Mouse (Mus musculus): ENCODE results near the gene Hs6st2. TPM values are rescaled to one million over a fixed set of nuclear protein-coding genes. Genes with fewer than 3 reads are reported as not detected.

Hs6st2 gene
- polyA plus RNA-seq, 1 experiment from 2014 or later: 50.4 TPM

DNA sequence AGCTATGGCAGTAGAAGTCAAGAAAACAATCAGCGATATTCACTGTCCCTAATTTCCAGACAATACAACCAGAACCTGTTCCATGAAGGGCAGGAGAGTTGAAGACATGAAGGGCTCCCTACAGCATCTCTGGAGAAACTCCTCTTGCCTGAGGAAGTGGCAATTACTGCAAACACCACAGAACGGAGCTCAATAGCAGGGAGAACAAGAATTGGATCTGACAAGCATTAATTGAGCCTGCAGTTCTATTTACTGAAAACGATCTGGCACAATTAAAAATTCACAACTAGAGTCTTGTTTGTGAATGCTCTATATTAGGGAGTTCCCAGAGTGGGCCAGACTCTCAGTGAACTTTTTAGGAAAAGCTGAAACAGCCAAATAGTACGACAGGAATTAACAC is 238.3 kb downstream of the Hs6st2 start:
- Histone ChIP-seq H3K4me1 (0 out of 2 replicates have a peak, but pooled peaks cover 2% of the 10 kb centered on the region), H3K9me3 (no peaks in the 10 kb centered on the region), H3K9ac (replicated peaks) (no peak overlapping the region), H3K27ac (replicated peaks) (no peak overlapping the region), H3K4me2 (replicated peaks) (no peak overlapping the region), H3K27me3 (no peaks in the 10 kb centered on the region), H3K36me3 (no peaks in the 10 kb centered on the region), H3K4me3 (no peak overlapping the region)
- ATAC-seq (replicated peaks): no peak
- WGBS: 37% methylated on average over 4 of the region's 4 CpGs

DNA sequence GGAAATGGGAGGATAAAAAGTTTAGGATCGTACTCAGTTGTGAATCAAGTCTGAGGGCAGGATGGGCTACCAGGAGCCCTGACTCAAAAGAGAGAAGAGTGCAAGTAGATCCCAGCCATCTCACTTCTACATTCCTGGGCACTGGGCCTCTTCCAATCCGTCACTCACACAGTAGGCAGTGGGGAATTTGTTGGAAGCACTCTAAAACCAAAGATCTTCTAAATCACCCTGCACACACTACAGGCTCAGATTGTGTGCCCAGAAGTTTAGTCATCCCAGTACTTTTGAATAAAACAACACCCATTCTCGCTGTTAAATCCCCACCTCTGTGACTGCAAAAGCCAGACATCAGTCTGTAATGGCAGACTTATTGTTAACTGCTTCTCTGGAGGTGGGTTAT is 249.9 kb downstream of the Hs6st2 start:
- Histone ChIP-seq H3K9me3 (no peaks in the 10 kb centered on the region), H3K9ac (replicated peaks) (no peak overlapping the region), H3K27ac (replicated peaks) (no peak overlapping the region), H3K4me2 (replicated peaks) (no peak overlapping the region), H3K4me3 (no peak overlapping the region), H3K4me1 (no peaks in the 10 kb centered on the region), H3K27me3 (no peaks in the 10 kb centered on the region), H3K36me3 (no peaks in the 10 kb centered on the region)
- 67% methylated on average over 3 of the region's 3 CpGs for WGBS
- no peak for ATAC-seq (replicated peaks)

GRCm38 (mm10) chrX:51425031-51425430 is 256.6 kb downstream of the Hs6st2 start:
- 83% methylated on average over 5 of the region's 5 CpGs for WGBS
- H3K4me2 ChIP-seq (replicated peaks): no peak overlapping the region
- H3K27ac ChIP-seq (replicated peaks): no peak overlapping the region
- no peak for ATAC-seq (replicated peaks)
- no peak overlapping the region for H3K4me3 ChIP-seq
- no peaks in the 10 kb centered on the region for H3K9me3 ChIP-seq
- H3K36me3 ChIP-seq: no peaks in the 10 kb centered on the region
- no peaks in the 10 kb centered on the region for H3K4me1 ChIP-seq
- H3K9ac ChIP-seq (replicated peaks): no peak overlapping the region
- no peaks in the 10 kb centered on the region for H3K27me3 ChIP-seq

DNA sequence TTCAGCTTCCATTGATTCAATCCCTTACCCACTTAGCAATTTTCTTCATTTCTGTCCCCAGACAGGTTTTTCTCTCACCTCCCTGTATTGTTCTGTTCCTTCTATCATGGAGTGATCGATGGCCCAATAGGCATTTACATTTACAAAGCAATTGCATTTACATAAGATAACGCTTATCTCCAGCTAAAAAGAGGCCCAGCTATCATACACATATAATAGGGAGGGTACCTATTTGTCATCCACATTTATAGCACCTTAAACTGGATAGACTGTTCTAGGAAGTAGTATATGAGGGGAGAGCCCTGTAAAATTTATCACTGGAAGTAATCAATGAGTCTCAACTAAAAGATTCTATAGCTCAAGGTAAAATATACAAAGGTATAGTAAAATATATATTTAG is 271.4 kb downstream of the Hs6st2 start:
- Histone ChIP-seq H3K4me3 (no peak overlapping the region), H3K36me3 (no peaks in the 10 kb centered on the region), H3K9ac (replicated peaks) (no peak overlapping the region), H3K27ac (replicated peaks) (no peak overlapping the region), H3K9me3 (no peaks in the 10 kb centered on the region), H3K27me3 (no peaks in the 10 kb centered on the region), H3K4me2 (replicated peaks) (no peak overlapping the region), H3K4me1 (no peaks in the 10 kb centered on the region)
- WGBS: 78% methylated on average over 2 of the region's 2 CpGs
- no peak for ATAC-seq (replicated peaks)

DNA sequence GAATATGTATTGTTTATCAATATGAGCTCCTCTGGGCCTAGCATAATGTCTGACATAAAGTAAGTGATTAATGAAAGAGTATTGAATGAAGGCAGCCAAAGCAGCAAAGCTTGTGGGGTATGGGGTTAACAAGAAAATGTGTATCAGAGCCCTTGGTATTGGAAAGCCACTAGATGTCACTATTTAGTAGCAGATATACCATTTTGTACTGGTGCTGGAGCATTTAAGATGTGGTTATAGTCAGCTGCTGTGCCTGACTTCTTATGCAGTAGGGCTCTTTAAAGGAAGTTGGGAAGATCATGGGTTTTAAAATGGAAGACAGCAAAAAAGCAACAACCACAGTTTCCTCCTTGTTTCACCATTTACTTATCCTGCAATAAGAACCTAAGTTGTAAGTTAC is 284.2 kb downstream of the Hs6st2 start:
- no peaks in the 10 kb centered on the region for H3K9me3 ChIP-seq
- peak; percentile 57; the same call in 1 of the 2 replicates for ATAC-seq (replicated peaks)
- H3K27ac ChIP-seq (replicated peaks): no peak overlapping the region
- no peak overlapping the region for H3K4me3 ChIP-seq
- no peaks in the 10 kb centered on the region for H3K36me3 ChIP-seq
- no peak overlapping the region for H3K9ac ChIP-seq (replicated peaks)
- H3K27me3 ChIP-seq: no peaks in the 10 kb centered on the region
- H3K4me2 ChIP-seq (replicated peaks): no peak overlapping the region
- H3K4me1 ChIP-seq: 0 out of 2 replicates have a peak, but pooled peaks cover 4% of the 10 kb centered on the region

DNA sequence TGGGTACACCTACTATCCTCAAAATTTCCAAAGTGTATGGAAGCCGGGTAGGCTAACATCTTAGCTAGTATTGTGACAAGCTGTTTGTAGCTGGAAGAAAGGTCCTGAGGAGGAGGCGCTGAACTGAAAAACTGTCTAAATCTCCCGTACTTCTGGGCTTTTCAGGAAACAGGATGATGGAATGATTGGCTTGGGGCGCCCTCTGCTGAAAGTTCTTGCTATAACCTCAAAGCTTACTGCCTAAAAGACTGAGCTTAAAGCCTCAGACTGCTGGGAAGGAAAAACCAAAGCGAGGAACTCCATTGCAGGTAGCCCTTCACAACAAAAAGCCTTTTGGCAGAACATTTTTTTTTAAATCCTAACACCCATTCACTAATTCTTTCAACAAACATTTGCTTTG is 307.0 kb downstream of the Hs6st2 start:
- H3K36me3 ChIP-seq: no peaks in the 10 kb centered on the region
- H3K27ac ChIP-seq (replicated peaks): no peak overlapping the region
- no peaks in the 10 kb centered on the region for H3K9me3 ChIP-seq
- H3K27me3 ChIP-seq: no peaks in the 10 kb centered on the region
- no peak overlapping the region for H3K4me3 ChIP-seq
- no peak overlapping the region for H3K4me2 ChIP-seq (replicated peaks)
- 12% methylated on average over 5 of the region's 5 CpGs for WGBS
- ATAC-seq (replicated peaks): peak; percentile 42; the same call in 1 of the 2 replicates
- no peak overlapping the region for H3K9ac ChIP-seq (replicated peaks)
- H3K4me1 ChIP-seq: no peaks in the 10 kb centered on the region

DNA sequence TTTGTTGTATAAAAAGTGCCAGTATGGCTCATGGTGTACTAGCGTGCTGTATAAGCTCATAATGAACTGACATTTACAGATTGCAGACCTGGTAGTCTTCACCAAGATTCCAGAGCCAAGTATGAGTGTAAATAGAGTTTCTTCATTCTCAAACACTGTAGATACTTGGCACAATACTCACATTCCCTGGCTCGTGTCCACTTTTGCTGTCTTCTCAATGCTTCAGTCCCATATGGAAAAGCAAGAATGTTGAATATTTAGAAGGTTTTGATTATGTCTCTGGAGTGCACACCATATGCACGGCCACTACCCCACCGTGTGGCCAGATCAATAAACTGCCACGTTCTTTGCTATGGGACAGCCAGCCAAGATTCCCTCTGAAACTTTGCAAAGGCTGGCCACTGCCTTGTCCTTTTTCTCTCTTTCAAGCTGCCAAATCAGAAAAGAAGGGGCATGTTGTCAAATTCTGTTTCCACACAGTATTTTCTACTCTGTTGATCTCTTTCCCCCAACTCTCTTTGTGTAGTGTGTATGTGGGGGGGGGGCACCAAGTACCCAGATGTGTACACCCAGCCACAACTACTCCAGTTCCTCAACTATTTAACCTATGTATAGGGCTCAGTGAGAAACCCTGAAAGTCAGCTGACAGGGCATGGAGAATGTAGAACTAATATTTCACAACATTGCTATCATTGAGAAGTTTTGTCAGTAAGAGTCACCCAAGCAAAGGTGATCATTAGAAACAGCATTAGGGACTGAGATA is 309.0 kb downstream of the Hs6st2 start:
- Histone ChIP-seq H3K36me3 (no peaks in the 10 kb centered on the region), H3K4me1 (no peaks in the 10 kb centered on the region), H3K4me2 (replicated peaks) (no peak overlapping the region), H3K9ac (replicated peaks) (no peak overlapping the region), H3K4me3 (no peak overlapping the region), H3K27me3 (no peaks in the 10 kb centered on the region), H3K9me3 (no peaks in the 10 kb centered on the region), H3K27ac (replicated peaks) (no peak overlapping the region)
- WGBS: 34% methylated on average over 5 of the region's 5 CpGs
- peak; percentile 84 for ATAC-seq (replicated peaks)

DNA sequence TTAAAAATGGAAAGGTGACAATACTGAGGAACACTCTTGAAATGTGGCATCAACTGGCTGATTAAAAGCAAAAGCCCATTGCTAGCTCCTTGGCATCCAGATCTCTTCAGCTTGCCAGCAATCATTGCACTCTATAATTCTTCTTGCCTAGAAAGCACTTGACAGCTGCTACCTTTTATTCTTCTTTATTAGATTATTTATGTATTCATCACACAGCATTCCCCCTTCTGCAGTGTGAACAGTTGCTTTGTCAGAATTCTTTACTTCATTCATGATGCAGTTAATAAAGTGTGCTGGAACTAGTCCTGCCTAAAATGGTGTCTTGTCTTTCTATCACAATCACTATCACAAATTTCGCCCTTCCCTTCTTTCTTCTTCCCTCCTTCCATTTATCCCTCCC is 332.0 kb downstream of the Hs6st2 start:
- Histone ChIP-seq H3K4me2 (replicated peaks) (no peak overlapping the region), H3K9ac (replicated peaks) (no peak overlapping the region), H3K27me3 (no peaks in the 10 kb centered on the region), H3K4me3 (no peak overlapping the region), H3K36me3 (no peaks in the 10 kb centered on the region), H3K4me1 (no peaks in the 10 kb centered on the region), H3K27ac (replicated peaks) (no peak overlapping the region), H3K9me3 (no peaks in the 10 kb centered on the region)
- ATAC-seq (replicated peaks): no peak
- 73% methylated on average over 1 of the region's 1 CpGs for WGBS

DNA sequence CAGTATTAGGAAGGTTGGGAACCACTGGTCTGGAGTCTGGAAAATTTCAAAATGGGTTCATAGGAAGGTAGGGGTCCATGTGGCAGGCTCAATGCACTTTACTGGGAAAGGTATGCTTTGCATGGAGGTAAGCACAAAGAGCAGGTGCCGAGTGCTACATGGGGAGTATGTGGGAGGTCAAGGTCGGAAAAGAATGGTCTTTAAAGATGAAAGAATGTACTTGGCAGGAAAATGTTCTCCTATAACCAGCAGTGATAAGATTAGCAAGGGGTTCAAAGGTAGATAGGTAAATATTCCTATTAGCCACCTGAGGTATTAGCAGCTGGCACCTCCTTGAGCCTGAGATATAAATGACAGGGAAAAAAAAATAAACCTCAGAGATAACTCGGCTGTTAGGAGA is 338.1 kb downstream of the Hs6st2 start:
- Histone ChIP-seq H3K4me3 (no peak overlapping the region), H3K27me3 (no peaks in the 10 kb centered on the region), H3K4me2 (replicated peaks) (no peak overlapping the region), H3K4me1 (no peaks in the 10 kb centered on the region), H3K27ac (replicated peaks) (no peak overlapping the region), H3K36me3 (no peaks in the 10 kb centered on the region), H3K9ac (replicated peaks) (no peak overlapping the region), H3K9me3 (no peaks in the 10 kb centered on the region)
- ATAC-seq (replicated peaks): no peak
- WGBS: 65% methylated on average over 3 of the region's 3 CpGs

Other genes starting within 250 kb of the Hs6st2 start
- gene Usp26, start 119.4 kb upstream of the Hs6st2 start, polyA plus RNA-seq (2015; fragmentation: Nextera tagmentation; extraction: Ambion mirVana): not detected in 2 replicates

All from forebrain, embryonic 15.5 days (tissue).